Mouse (Mus musculus) testis, adult 2 months (tissue): Measurements from ENCODE around the gene C2.

ENCODE experiments used
- CTCF ChIP-seq: fragments of 200-500 bp; IDR thresholded peaks from 2 replicates; pipeline ENCODE4 v1.5.1; 2012; ENCODE audit warnings: low read depth, mild to moderate bottlenecking, inconsistent platforms, low read length, moderate library complexity; ENCODE audit not compliant: control insufficient read depth, insufficient read depth, insufficient replicate concordance
- POLR2A ChIP-seq: fragments of 200-500 bp; IDR thresholded peaks from 2 replicates; pipeline ENCODE4 v1.6.1; 2012; ENCODE audit warnings: low read depth, mild to moderate bottlenecking, inconsistent platforms, low read length, moderate library complexity; ENCODE audit not compliant: control insufficient read depth

- TF ChIP-seq CTCF (no peak), POLR2A (no peak)
Observed at GRCm38 (mm10) chr17:34896366-34896765, 1.7 kb downstream of the C2 start.
